Mouse (Mus musculus) ovary, adult 2 months (tissue): Measurements from ENCODE around the gene Adm2. TPM values are rescaled to one million over a fixed set of nuclear protein-coding genes. Genes with fewer than 3 reads are reported as not detected.

Experiments used
- polyA plus RNA-seq: library from polyadenylated mRNA; depleted of rRNA; stranded (reverse); fragments of >200 nt; gene quantifications from 2 replicates; pipeline ENCODE4 v1.2.3, GENCODE M21; 2012; rRNA removed

Adm2 gene
- polyA plus RNA-seq, result 10.3 and 12.0 TPM in 2 replicates

GRCm38 (mm10) chr15:89322670-89323522, at the start of gene Adm2:
Gene Adm2 (plus strand): TSS chr15:89322720.

DNA sequence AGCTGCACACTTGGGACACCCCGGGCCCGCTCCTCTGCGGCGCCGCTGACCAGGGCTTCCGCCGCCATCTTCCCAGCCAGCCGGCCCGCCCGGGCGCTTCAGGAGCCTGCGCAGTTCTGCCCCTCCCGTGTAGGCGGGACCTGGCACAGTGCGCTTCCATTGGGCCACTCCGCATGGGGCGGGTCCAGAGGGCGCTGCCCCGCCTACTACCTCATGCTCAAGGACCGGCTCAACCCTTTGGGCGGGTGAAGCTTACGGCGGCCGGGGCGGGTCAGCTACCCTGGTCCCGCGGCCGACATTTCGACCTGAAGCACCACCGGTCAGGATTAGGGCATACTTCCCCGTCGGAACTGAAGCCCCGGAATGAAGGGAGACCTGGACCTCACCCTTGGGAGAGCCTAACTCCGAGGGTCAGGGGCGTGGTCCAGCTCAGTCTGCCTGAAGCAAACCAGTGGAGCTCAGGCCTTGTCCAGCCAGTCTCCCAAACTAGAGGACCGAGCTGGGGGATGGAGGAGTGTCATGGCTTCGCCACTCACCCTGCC, 7.3 kb upstream of the Adm2 start, which contains the start of gene Sbf1:
Gene Sbf1 (minus strand): TSS at position 122 of the 542 bp plus-strand sequence.

DNA sequence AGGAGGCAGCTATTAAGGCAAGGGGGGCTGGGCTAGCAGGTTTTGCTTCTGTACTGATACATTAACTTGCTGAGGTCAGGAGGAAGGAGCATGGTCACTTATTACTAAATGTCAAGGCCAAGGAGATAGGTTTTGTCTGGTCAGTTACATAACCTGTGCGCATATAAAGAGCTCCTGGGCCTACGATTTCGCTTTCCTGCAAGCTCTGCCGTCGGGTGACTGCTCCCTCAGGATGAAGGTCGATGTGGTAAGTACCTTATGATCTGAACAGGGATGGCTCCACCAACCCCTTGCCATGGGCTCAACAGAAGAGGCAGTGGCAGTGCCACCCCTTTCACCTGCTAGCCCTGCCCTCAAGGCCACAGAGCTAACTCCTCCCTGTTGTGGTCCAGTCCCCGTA, 11.8 kb downstream of the Adm2 start, which contains the start of gene Miox:
Gene Miox (plus strand): TSS at position 128 of the 400 bp plus-strand sequence.

DNA sequence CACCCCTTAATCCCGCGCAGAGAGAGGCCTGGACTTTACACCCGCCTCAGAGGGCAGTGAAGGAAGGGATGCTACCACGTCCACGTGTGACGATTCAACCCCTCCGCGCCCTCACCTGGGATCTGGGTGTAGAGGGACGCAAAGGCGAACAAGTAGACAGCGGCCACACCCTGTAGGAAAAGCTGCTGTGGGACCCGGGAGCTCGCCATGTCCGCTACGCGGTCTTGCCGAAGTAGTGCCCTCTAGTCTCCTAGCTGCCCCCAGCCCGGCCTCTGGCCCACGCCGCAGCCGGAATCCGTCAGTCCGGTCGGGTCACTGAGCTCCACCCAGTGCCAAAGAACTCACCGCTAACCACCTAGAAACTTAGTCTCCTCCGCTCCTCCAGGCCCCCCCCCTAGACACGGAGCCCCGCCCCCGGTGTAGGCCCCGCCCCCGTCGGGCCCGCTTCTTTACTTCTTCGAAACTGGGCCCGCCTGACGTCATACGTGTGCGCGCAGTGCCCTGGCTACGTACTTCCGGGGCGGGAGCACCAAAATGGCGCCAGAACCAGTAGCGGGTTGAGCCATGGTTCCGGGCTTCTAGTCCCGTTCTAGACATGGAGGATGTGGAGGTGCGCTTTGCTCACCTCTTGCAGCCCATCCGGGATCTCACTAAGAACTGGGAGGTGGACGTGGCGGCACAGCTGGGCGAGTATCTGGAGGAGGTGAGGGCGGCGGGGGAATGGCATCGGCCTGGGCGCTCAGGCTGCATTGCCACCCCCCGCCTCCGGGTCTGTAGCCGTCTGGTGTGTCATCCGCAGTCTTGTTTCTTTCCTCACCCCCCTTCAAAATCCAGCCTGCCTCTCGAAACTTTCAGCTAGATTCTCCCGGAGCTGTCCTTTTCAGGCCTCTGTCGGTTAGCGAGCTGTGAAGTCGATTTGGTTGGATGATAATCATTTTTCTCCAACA, 33.0 kb downstream of the Adm2 start, which contains the start of the genes Lmf2 and Ncaph2:
Gene Lmf2 (minus strand): TSS at position 419 of the 947 bp plus-strand sequence.
Gene Ncaph2 (plus strand): TSS at position 479 of the 947 bp plus-strand sequence.

DNA sequence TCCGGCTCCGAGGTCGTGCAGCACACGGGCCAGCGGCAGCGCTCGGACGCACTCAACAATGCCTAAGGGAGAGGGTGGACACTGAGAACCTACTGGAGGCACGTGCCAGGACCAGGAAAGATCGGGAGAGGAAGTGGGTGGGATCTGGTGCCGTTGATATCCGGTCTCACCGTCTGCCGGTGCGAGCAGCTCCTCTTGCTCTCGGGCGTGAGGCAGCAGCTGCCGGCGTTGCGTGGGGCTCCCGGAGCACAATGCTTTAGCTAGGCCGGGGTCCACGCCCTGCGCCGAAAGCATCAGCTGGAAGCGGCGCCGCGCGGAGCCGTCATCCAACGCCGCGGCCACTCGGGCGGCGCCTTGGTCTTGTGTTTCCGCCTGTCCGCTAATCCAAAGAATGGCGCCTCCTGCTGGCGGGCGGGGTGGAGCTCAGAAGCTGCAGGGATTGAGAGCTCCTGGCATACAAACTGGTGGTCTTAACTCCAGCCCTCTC, 51.3 kb downstream of the Adm2 start, which contains the start of gene Sco2:
Gene Sco2 (minus strand): TSS at position 85 of the 487 bp plus-strand sequence.

Other genes with a start within 250 kb of the Adm2 start
- gene Trabd, start 247.6 kb upstream of the Adm2 start, polyA plus RNA-seq, result 58.9 and 62.0 TPM in 2 replicates
- 73.6 and 94.2 TPM in 2 replicates for gene Selenoo, start 233.6 kb upstream of the Adm2 start, polyA plus RNA-seq
- gene Tubgcp6, start 199.6 kb upstream of the Adm2 start, polyA plus RNA-seq, result 37.1 and 42.9 TPM in 2 replicates
- 42.8 and 50.8 TPM in 2 replicates for gene Hdac10, start 194.0 kb upstream of the Adm2 start, polyA plus RNA-seq
- 6.4 and 7.5 TPM in 2 replicates for gene Mapk12, start 182.0 kb upstream of the Adm2 start, polyA plus RNA-seq
- 7.5 and 9.2 TPM in 2 replicates for gene Mapk11, start 173.1 kb upstream of the Adm2 start, polyA plus RNA-seq
- gene Plxnb2, start 141.9 kb upstream of the Adm2 start, polyA plus RNA-seq, result 252 and 286 TPM in 2 replicates
- 28.0 and 31.9 TPM in 2 replicates for gene Dennd6b, start 126.2 kb upstream of the Adm2 start, polyA plus RNA-seq
- gene Ppp6r2, start 111.2 kb upstream of the Adm2 start, polyA plus RNA-seq, result 197 and 489 TPM in 2 replicates
- 256 and 291 TPM in 2 replicates for gene Sbf1, start 7.4 kb upstream of the Adm2 start, polyA plus RNA-seq
- gene Miox, start 11.7 kb downstream of the Adm2 start, polyA plus RNA-seq, result 29.3 and 44.2 TPM in 2 replicates
- gene Lmf2, start 32.9 kb downstream of the Adm2 start, polyA plus RNA-seq, result 61.3 and 76.7 TPM in 2 replicates
- gene Ncaph2, start 33.0 kb downstream of the Adm2 start, polyA plus RNA-seq, result 210 and 215 TPM in 2 replicates
- 108 and 113 TPM in 2 replicates for gene Sco2, start 51.1 kb downstream of the Adm2 start, polyA plus RNA-seq
- gene Tymp, start 54.3 kb downstream of the Adm2 start, polyA plus RNA-seq, result 22.0 and 32.3 TPM in 2 replicates
- 89.5 and 107 TPM in 2 replicates for gene Odf3b, start 56.6 kb downstream of the Adm2 start, polyA plus RNA-seq
- 0.17 and 0.18 TPM in 2 replicates for gene Klhdc7b, start 62.2 kb downstream of the Adm2 start, polyA plus RNA-seq
- gene Syce3, start 87.8 kb downstream of the Adm2 start, polyA plus RNA-seq, result not detected in 2 replicates
- 1.3 and 1.9 TPM in 2 replicates for gene Cpt1b, start 103.1 kb downstream of the Adm2 start, polyA plus RNA-seq
- gene C730034F03Rik, start 106.9 kb downstream of the Adm2 start, polyA plus RNA-seq, result 0.79 and 0.86 TPM in 2 replicates
- gene Gm44502, start 107.0 kb downstream of the Adm2 start, polyA plus RNA-seq, result 1.8 and 3.8 TPM in 2 replicates
- 40.5 and 57.3 TPM in 2 replicates for gene Chkb, start 107.2 kb downstream of the Adm2 start, polyA plus RNA-seq
- gene Mapk8ip2, start 131.2 kb downstream of the Adm2 start, polyA plus RNA-seq, result 0.33 and 0.51 TPM in 2 replicates
- 38.4 and 43.7 TPM in 2 replicates for gene Arsa, start 154.7 kb downstream of the Adm2 start, polyA plus RNA-seq
- gene Shank3, start 176.9 kb downstream of the Adm2 start, polyA plus RNA-seq, result 29.6 and 30.5 TPM in 2 replicates
- gene Acr, start 245.6 kb downstream of the Adm2 start, polyA plus RNA-seq, result 1.2 and 1.8 TPM in 2 replicates